Mouse (Mus musculus): ENCODE measurements at regions not wholly inside any gene's neighbourhood (a gene's known extent, or its start where the extent isn't known, plus 50 kb on each side); places are given as distances from the start of the nearest gene placed in this dataset.

DNA sequence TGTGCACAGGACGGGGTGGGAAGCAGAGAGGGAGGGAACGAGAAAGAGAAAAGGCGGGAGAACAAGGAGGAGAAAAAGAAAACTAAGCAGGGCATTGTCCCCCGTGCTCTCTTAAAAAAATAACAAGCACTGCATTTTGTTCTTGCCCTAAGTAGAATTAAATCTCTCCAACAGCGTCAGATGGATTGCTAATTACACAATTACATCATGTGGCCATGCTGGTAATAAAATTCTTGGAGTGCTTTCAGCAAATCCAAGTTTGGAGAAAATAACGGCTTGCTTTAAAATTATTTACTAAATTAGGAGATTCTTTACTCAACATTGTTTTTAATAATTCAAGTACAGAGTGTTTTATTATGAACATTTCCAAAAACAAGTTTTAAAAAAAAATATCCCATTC lies 99.0 kb downstream of the Fam114a2 start:
- Histone ChIP-seq H3K4me3 (replicated peaks in 1 of 3; ENCODE audit: low read depth in 2 of 3, low read length in 2 of 3, poor library complexity in 1 of 3) (no peak overlapping the region), H3K27ac (ENCODE audit: insufficient read depth, low read depth) (no peak overlapping the region), H3K4me1 (ENCODE audit: control insufficient read depth in 1 of 2, insufficient read depth in 2 of 2) (no peaks in the 10 kb centered on the region), H3K4me2 (ENCODE audit: insufficient read depth, low read depth, poor library complexity, severe bottlenecking) (no peak overlapping the region), H3K27me3 (replicated peaks) (peaks cover 69% of the 10 kb centered on the region), H3K79me2 (replicated peaks; ENCODE audit: control insufficient read depth, extremely low read depth, insufficient read depth, poor library complexity, severe bottlenecking) (no peaks in the 10 kb centered on the region), H3K9me3 (replicated peaks; ENCODE audit: low read length) (peaks cover 8% of the 10 kb centered on the region), H3K36me3 (replicated peaks in 1 of 2; ENCODE audit: control insufficient read depth in 1 of 2, insufficient read depth in 1 of 2, low read length in 1 of 2) (no peaks in the 10 kb centered on the region), H3K9ac (ENCODE audit: insufficient read depth, low read depth) (no peak overlapping the region)
- dilution Hi-C loops (cut with MboI; ENCODE audit: extremely low pct_ligation_motif_present, extremely low pct_unique_long_range_greater_than_20kb, low sequenced_read_pairs), result no loop called here
- no peak for DNase-seq (ENCODE audit: extremely low read depth)
- in situ Hi-C loops (cut with MboI; ENCODE audit: low pct_ligation_motif_present, low pct_unique_long_range_greater_than_20kb, low sequenced_read_pairs), result no loop called here
- TF ChIP-seq GABPA (IDR thresholded peaks at IDR 0.05; ENCODE audit: insufficient replicate concordance, low read depth, low read length) (no peak), HCFC1 (IDR thresholded peaks at IDR 0.05; ENCODE audit: low read depth, low read length) (no peak)

DNA sequence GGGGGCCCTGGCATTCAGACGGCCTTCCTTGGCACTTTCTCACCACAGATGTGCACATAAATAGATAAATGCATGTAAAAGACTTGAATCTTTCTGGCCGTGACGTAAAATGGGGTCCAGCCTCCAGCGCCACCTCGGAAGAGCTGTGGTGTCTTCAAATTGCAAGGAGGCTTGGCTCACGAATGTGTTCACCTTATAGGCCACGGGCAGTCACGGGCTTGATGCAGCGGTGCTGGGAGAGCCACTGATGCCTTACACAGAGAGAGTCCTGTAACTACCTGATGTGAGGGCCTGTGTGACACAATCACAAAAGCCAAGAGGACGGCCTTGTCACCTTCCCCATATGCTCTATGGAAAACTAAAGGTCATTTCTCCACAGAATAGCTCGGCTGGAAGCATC lies 102.4 kb downstream of the Fam114a2 start:
- dilution Hi-C loops (cut with MboI; ENCODE audit: extremely low pct_ligation_motif_present, extremely low pct_unique_long_range_greater_than_20kb, low sequenced_read_pairs), result no loop called here
- Histone ChIP-seq H3K27me3 (replicated peaks) (peaks cover 83% of the 10 kb centered on the region), H3K4me3 (replicated peaks in 1 of 3; ENCODE audit: low read depth in 2 of 3, low read length in 2 of 3, poor library complexity in 1 of 3) (no peak overlapping the region), H3K9me3 (replicated peaks; ENCODE audit: low read length) (peaks cover 4% of the 10 kb centered on the region), H3K9ac (ENCODE audit: insufficient read depth, low read depth) (no peak overlapping the region), H3K4me1 (ENCODE audit: control insufficient read depth in 1 of 2, insufficient read depth in 2 of 2) (no peaks in the 10 kb centered on the region), H3K27ac (ENCODE audit: insufficient read depth, low read depth) (no peak overlapping the region), H3K36me3 (replicated peaks in 1 of 2; ENCODE audit: control insufficient read depth in 1 of 2, insufficient read depth in 1 of 2, low read length in 1 of 2) (no peaks in the 10 kb centered on the region), H3K4me2 (ENCODE audit: insufficient read depth, low read depth, poor library complexity, severe bottlenecking) (no peak overlapping the region), H3K79me2 (replicated peaks; ENCODE audit: control insufficient read depth, extremely low read depth, insufficient read depth, poor library complexity, severe bottlenecking) (no peaks in the 10 kb centered on the region)
- in situ Hi-C loops (cut with MboI; ENCODE audit: low pct_ligation_motif_present, low pct_unique_long_range_greater_than_20kb, low sequenced_read_pairs), result no loop called here
- TF ChIP-seq POLR2AphosphoS2 (IDR thresholded peaks at IDR 0.05; ENCODE audit: low read depth, low read length) (no peak), POLR2A (IDR thresholded peaks at IDR 0.05; ENCODE audit: low read depth, low read length) (no peak), NELFE (IDR thresholded peaks at IDR 0.05; ENCODE audit: low read depth, low read length) (no peak), MEF2A (IDR thresholded peaks at IDR 0.05; ENCODE audit: borderline replicate concordance, low read depth, low read length) (no peak), MAFK (IDR thresholded peaks at IDR 0.05; ENCODE audit: insufficient replicate concordance, low read length) (no peak), ZMIZ1 (IDR thresholded peaks at IDR 0.05; ENCODE audit: low read depth, low read length) (no peak), CHD2 (IDR thresholded peaks at IDR 0.05; ENCODE audit: low read length) (no peak), NRF1 (IDR thresholded peaks at IDR 0.05; ENCODE audit: low read depth, low read length) (no peak), BHLHE40 (IDR thresholded peaks at IDR 0.05; ENCODE audit: low read depth, low read length) (no peak), MXI1 (IDR thresholded peaks at IDR 0.05; ENCODE audit: low read depth, low read length) (no peak)
- DNase-seq (ENCODE audit: extremely low read depth), result no peak

DNA sequence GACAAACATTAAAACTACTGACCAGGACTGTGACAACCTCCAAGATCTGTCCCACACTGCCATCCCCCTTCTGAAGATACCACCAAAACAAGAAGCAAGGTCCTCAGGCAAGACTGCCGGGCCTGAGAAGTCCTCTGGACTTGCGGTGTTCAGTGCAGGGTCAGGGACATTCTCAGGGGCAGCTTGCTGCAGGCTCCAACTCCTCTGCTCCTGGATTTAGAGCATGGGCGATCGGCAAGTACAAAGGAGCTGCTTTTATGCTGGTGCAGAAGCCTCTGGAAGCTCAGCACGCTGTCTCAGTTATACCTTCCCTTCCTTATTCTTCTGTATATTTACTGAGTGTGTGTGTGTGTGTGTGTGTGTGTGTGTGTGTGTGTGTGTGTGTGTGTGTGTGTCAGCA lies 103.2 kb downstream of the Fam114a2 start:
- H3K4me2 ChIP-seq (ENCODE audit: insufficient read depth, low read depth, poor library complexity, severe bottlenecking), result no peak overlapping the region
- dilution Hi-C loops (cut with MboI; ENCODE audit: extremely low pct_ligation_motif_present, extremely low pct_unique_long_range_greater_than_20kb, low sequenced_read_pairs) (no loop called here), in situ Hi-C loops (cut with MboI; ENCODE audit: low pct_ligation_motif_present, low pct_unique_long_range_greater_than_20kb, low sequenced_read_pairs) (no loop called here)
- H3K27me3 ChIP-seq (replicated peaks), result peaks cover 79% of the 10 kb centered on the region
- H3K4me1 ChIP-seq (ENCODE audit: control insufficient read depth in 1 of 2, insufficient read depth in 2 of 2), result no peaks in the 10 kb centered on the region
- no peak overlapping the region for H3K4me3 ChIP-seq (replicated peaks in 1 of 3; ENCODE audit: low read depth in 2 of 3, low read length in 2 of 3, poor library complexity in 1 of 3)
- no peak overlapping the region for H3K9ac ChIP-seq (ENCODE audit: insufficient read depth, low read depth)
- H3K9me3 ChIP-seq (replicated peaks; ENCODE audit: low read length), result peaks cover 4% of the 10 kb centered on the region
- no peak overlapping the region for H3K27ac ChIP-seq (ENCODE audit: insufficient read depth, low read depth)
- H3K36me3 ChIP-seq (replicated peaks in 1 of 2; ENCODE audit: control insufficient read depth in 1 of 2, insufficient read depth in 1 of 2, low read length in 1 of 2), result no peaks in the 10 kb centered on the region
- TF ChIP-seq SIN3A (IDR thresholded peaks at IDR 0.05; ENCODE audit: low read length) (no peak), MAFK (IDR thresholded peaks at IDR 0.05; ENCODE audit: insufficient replicate concordance, low read length) (no peak), NRF1 (IDR thresholded peaks at IDR 0.05; ENCODE audit: low read depth, low read length) (no peak), USF2 (conservative IDR thresholded peaks at IDR 0.05; ENCODE audit: low read depth, low read length) (no peak), UBTF (IDR thresholded peaks at IDR 0.05; ENCODE audit: low read depth, low read length) (no peak), MEF2A (IDR thresholded peaks at IDR 0.05; ENCODE audit: borderline replicate concordance, low read depth, low read length) (no peak), E2F4 (IDR thresholded peaks at IDR 0.05; ENCODE audit: insufficient replicate concordance, low read depth, low read length) (no peak), HCFC1 (IDR thresholded peaks at IDR 0.05; ENCODE audit: low read depth, low read length) (no peak), USF1 (IDR thresholded peaks at IDR 0.05; ENCODE audit: low read depth, low read length) (no peak), IRF4 (IDR thresholded peaks at IDR 0.05; ENCODE audit: low read depth, low read length) (no peak), CTCF (conservative IDR thresholded peaks at IDR 0.05 in 1 of 2, IDR thresholded peaks at IDR 0.05 in 1 of 2; ENCODE audit: low read depth in 2 of 2, low read length in 2 of 2) (no peak), MXI1 (IDR thresholded peaks at IDR 0.05; ENCODE audit: low read depth, low read length) (no peak), JUND (conservative IDR thresholded peaks at IDR 0.05; ENCODE audit: low read depth, low read length) (no peak), MAZ (IDR thresholded peaks at IDR 0.05; ENCODE audit: low read depth, low read length) (no peak), GABPA (IDR thresholded peaks at IDR 0.05; ENCODE audit: insufficient replicate concordance, low read depth, low read length) (no peak), MYC (IDR thresholded peaks at IDR 0.05; ENCODE audit: low read depth, low read length) (no peak)
- no peaks in the 10 kb centered on the region for H3K79me2 ChIP-seq (replicated peaks; ENCODE audit: control insufficient read depth, extremely low read depth, insufficient read depth, poor library complexity, severe bottlenecking)
- DNase-seq (ENCODE audit: extremely low read depth), result no peak

All from CH12.LX (cell line).